Mouse (Mus musculus) forebrain, embryonic 11.5 days (tissue): Measurements from ENCODE around the gene Acmsd. TPM values are rescaled to one million over a fixed set of nuclear protein-coding genes. Genes with fewer than 3 reads are reported as not detected.

ENCODE experiments used
- ATAC-seq: fragments of 200-750 bp; cut with Nextera tagmentation; replicated peaks from 2 replicates; pipeline ENCODE4 v1.8.0; 2017; ENCODE audit warnings: moderate TSS enrichment; ENCODE audit not compliant: low FRiP score
- DNase-seq: peaks from one replicate; pipeline ENCODE4 v3.0.0-alpha.2; 2017; ENCODE audit warnings: low spot score
- H3K27ac ChIP-seq: fragments of 300-500 bp; sonication (generic); 2 replicates; pipeline ENCODE4 v1.5.1; 2014; ENCODE audit warnings: low read depth, low read length
- H3K27me3 ChIP-seq: fragments of 300-500 bp; sonication (generic); 2 replicates; pipeline ENCODE4 v1.6.1; 2014; ENCODE audit warnings: mild to moderate bottlenecking, low read length, mixed read lengths; ENCODE audit not compliant: control insufficient read depth, insufficient read depth
- H3K36me3 ChIP-seq: fragments of 300-500 bp; sonication (generic); 2 replicates; pipeline ENCODE4 v1.6.1; 2014; ENCODE audit warnings: mild to moderate bottlenecking, low read length, moderate library complexity, mixed read lengths; ENCODE audit not compliant: control insufficient read depth, insufficient read depth
- H3K4me1 ChIP-seq: fragments of 300-500 bp; sonication (generic); replicated peaks from 2 replicates; pipeline ENCODE4 v1.6.1; 2014; ENCODE audit warnings: low read length, mixed read lengths; ENCODE audit not compliant: control insufficient read depth, insufficient read depth
- H3K4me2 ChIP-seq: fragments of 300-500 bp; sonication (generic); 2 replicates; pipeline ENCODE4 v1.6.1; 2014; ENCODE audit warnings: low read depth, mild to moderate bottlenecking, low read length, moderate library complexity, mixed read lengths; ENCODE audit not compliant: severe bottlenecking
- H3K4me3 ChIP-seq: fragments of 300-500 bp; sonication (generic); 2 replicates; pipeline ENCODE4 v1.5.1; 2014; ENCODE audit warnings: low read depth, low read length
- H3K9ac ChIP-seq: fragments of 300-500 bp; sonication (generic); 2 replicates; pipeline ENCODE4 v1.6.1; 2014; ENCODE audit warnings: low read length
- H3K9me3 ChIP-seq: fragments of 300-500 bp; sonication (generic); 2 replicates; pipeline ENCODE4 v1.6.1; 2016; ENCODE audit warnings: low read length, mixed read lengths; ENCODE audit not compliant: control insufficient read depth
- WGBS: fragments of 180-500 bp; shearing (Covaris S2); extraction: QIAGEN DNeasy Blood & Tissue Kit; methylation state at CpG from one replicate; pipeline ENCODE4 v1.1.7; 2014; 5-methylcytosine and 5-hydroxymethylcytosine counted together
- polyA plus RNA-seq: library from polyadenylated mRNA; unstranded; fragments of >200 nt; fragmentation: Nextera tagmentation; extraction: Ambion mirVana; gene quantifications from 2 replicates; pipeline ENCODE4 v1.2.1, GENCODE M21; 2014

Acmsd gene
- polyA plus RNA-seq, 1 experiment from 2014 or later = 0.23 TPM

DNA sequence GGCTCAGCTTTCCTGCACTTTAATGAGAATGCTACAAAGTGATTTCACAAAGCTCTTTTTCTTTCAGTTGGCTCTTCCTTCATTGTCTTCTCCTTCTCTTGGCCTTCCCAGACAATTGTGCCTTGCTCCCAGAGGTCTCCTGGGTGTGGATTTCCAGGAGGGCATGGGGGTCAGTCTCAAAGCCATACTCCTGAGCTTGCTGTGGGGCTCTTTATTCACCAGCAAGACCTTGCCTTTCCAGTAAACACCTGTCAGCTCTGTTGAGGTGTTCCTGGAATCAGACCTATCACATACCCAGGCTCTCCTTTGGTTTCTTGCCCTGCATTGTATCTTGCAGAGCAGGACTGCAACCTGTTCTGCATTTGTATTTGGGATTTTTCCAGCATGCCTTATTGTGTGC, 54.6 kb downstream of the Acmsd start:
- Histone ChIP-seq H3K9ac (no peak overlapping the region), H3K4me1 (peaks cover 10% of the 10 kb centered on the region), H3K4me2 (no peak overlapping the region), H3K36me3 (no peaks in the 10 kb centered on the region; the same call in 1 of the 2 replicates), H3K27me3 (no peaks in the 10 kb centered on the region), H3K9me3 (no peaks in the 10 kb centered on the region), H3K4me3 (no peak overlapping the region), H3K27ac (no peak overlapping the region)
- DNase-seq = no peak
- no peak for ATAC-seq

- no peak overlapping the region for H3K4me3 ChIP-seq
- DNase-seq (no peak), ATAC-seq (no peak)
- 88% methylated on average over 1 of the region's 1 CpGs for WGBS
- no peaks in the 10 kb centered on the region for H3K9me3 ChIP-seq
- no peak overlapping the region for H3K9ac ChIP-seq
- H3K27ac ChIP-seq = no peak overlapping the region
- no peaks in the 10 kb centered on the region for H3K36me3 ChIP-seq
- peaks cover 1% of the 10 kb centered on the region; the same call in 1 of the 2 replicates for H3K4me1 ChIP-seq
- H3K4me2 ChIP-seq = no peak overlapping the region
- H3K27me3 ChIP-seq = no peaks in the 10 kb centered on the region
Measured at GRCm38 (mm10) chr1:127785882-127786281, 56.7 kb downstream of the Acmsd start.

GRCm38 (mm10) chr1:127788943-127789342, 59.7 kb downstream of the Acmsd start:
- WGBS = 82% methylated on average over 6 of the region's 6 CpGs
- ATAC-seq (no peak), DNase-seq (no peak)

DNA sequence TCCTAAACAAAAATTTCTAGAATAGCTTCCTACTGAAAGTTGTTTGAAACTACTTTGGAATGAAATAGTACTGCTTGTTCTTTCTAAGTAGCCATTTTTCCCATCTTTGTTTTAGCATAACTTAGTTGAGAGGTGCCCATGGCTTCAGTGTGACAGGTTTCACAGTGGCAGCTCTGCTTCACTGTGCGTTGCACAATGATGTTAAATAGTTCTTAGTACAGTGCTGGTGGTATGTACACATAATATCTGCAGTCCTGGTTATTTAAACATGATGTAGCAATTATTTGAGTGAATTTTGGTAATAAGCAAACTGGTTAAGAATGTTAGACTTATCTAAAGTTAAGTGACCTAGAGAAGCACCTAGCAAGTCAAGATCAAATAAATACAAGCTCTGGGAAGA, 64.2 kb downstream of the Acmsd start:
- Histone ChIP-seq H3K4me1 (no peaks in the 10 kb centered on the region), H3K9me3 (no peaks in the 10 kb centered on the region), H3K36me3 (no peaks in the 10 kb centered on the region), H3K9ac (no peak overlapping the region), H3K27me3 (no peaks in the 10 kb centered on the region), H3K4me2 (no peak overlapping the region), H3K4me3 (no peak overlapping the region), H3K27ac (no peak overlapping the region)
- 98% methylated on average over 1 of the region's 1 CpGs for WGBS
- ATAC-seq (no peak), DNase-seq (no peak)

More at GRCm38 (mm10) chr1:127788943-127789342, 59.7 kb downstream of the Acmsd start:
- Histone ChIP-seq H3K27me3 (no peaks in the 10 kb centered on the region), H3K4me2 (no peak overlapping the region), H3K9me3 (no peaks in the 10 kb centered on the region), H3K4me1 (no peaks in the 10 kb centered on the region), H3K9ac (no peak overlapping the region), H3K36me3 (no peaks in the 10 kb centered on the region), H3K27ac (no peak overlapping the region), H3K4me3 (no peak overlapping the region)

GRCm38 (mm10) chr1:127795087-127795769, 66.0 kb downstream of the Acmsd start:
- Histone ChIP-seq H3K9me3 (no peaks in the 10 kb centered on the region), H3K4me2 (no peak overlapping the region), H3K9ac (no peak overlapping the region), H3K27me3 (no peaks in the 10 kb centered on the region), H3K27ac (no peak overlapping the region), H3K4me1 (no peaks in the 10 kb centered on the region), H3K4me3 (no peak overlapping the region), H3K36me3 (no peaks in the 10 kb centered on the region; the same call in 1 of the 2 replicates)
- ATAC-seq (no peak), DNase-seq (no peak)
- 91% methylated on average over 6 of the region's 6 CpGs for WGBS

DNA sequence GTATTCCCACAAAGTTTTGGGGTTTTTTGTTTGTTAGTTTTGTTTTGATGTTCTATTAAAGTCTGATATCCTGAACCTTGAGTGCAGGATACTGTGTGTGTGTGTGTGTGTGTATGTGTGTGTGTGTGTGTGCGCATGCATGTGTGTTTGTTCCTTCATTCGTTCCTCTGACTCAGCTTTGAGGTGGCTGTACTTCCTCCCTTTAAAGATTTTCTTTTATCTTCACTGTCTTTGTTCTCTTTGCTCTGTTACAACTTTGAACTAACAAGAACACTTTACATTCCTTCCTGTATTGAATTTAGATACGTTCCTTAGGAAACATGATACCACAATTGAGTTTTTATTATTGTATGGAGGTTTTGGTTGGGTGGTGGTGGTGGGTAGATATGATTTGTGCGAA, 67.1 kb downstream of the Acmsd start:
- no peaks in the 10 kb centered on the region; the same call in 1 of the 2 replicates for H3K36me3 ChIP-seq
- DNase-seq (no peak), ATAC-seq (no peak)
- WGBS = 82% methylated on average over 4 of the region's 4 CpGs
- H3K4me2 ChIP-seq = no peak overlapping the region
- H3K4me1 ChIP-seq = no peaks in the 10 kb centered on the region
- H3K4me3 ChIP-seq = no peak overlapping the region
- H3K27me3 ChIP-seq = no peaks in the 10 kb centered on the region
- no peaks in the 10 kb centered on the region for H3K9me3 ChIP-seq
- no peak overlapping the region for H3K27ac ChIP-seq
- no peak overlapping the region for H3K9ac ChIP-seq

DNA sequence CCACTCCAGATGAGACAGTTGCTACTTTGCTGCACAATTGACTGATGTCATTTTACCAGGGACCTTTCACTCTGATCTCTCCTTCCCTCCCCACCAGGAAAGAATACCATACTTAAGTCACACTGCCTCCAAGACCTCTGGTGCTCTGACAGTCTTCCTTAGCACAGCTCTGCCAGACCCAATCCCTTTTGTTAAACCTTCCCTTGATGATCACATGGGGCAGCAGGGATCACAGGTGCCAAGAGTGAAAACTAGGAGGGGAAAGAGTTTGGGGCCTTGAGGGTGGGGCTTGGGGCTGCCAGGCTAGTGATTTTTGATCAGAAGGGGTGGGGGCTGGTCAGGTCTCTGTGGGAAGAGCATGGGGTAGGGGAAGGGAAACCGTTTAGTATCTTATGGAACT, 67.5 kb downstream of the Acmsd start:
- Histone ChIP-seq H3K9ac (no peak overlapping the region), H3K4me1 (no peaks in the 10 kb centered on the region)
- ATAC-seq = no peak

GRCm38 (mm10) chr1:127802916-127803315, 73.7 kb downstream of the Acmsd start:
- no peak overlapping the region for H3K4me3 ChIP-seq
- no peak overlapping the region for H3K4me2 ChIP-seq
- ATAC-seq = no peak
- H3K36me3 ChIP-seq = peaks cover 11% of the 10 kb centered on the region
- no peak overlapping the region for H3K9ac ChIP-seq
- no peak overlapping the region for H3K27ac ChIP-seq
- WGBS = 86% methylated on average over 8 of the region's 8 CpGs
- DNase-seq = no peak
- H3K27me3 ChIP-seq = no peaks in the 10 kb centered on the region
- no peaks in the 10 kb centered on the region for H3K4me1 ChIP-seq
- H3K9me3 ChIP-seq = no peaks in the 10 kb centered on the region

More for the DNA sequence above, 67.5 kb downstream of the Acmsd start:
- no peak for DNase-seq
- H3K4me2 ChIP-seq = no peak overlapping the region
- 78% methylated on average over 1 of the region's 1 CpGs for WGBS
- H3K4me3 ChIP-seq = no peak overlapping the region
- H3K9me3 ChIP-seq = no peaks in the 10 kb centered on the region
- H3K36me3 ChIP-seq = no peaks in the 10 kb centered on the region; the same call in 1 of the 2 replicates
- no peaks in the 10 kb centered on the region for H3K27me3 ChIP-seq
- no peak overlapping the region for H3K27ac ChIP-seq

GRCm38 (mm10) chr1:127808671-127809070, 79.5 kb downstream of the Acmsd start:
- WGBS = 95% methylated on average over 7 of the region's 7 CpGs
- Histone ChIP-seq H3K27ac (no peak overlapping the region), H3K4me2 (no peak overlapping the region), H3K27me3 (no peaks in the 10 kb centered on the region), H3K9me3 (no peaks in the 10 kb centered on the region), H3K36me3 (no peaks in the 10 kb centered on the region), H3K4me1 (no peaks in the 10 kb centered on the region), H3K4me3 (no peak overlapping the region), H3K9ac (no peak overlapping the region)
- ATAC-seq (no peak), DNase-seq (no peak)
